Mouse (Mus musculus) lung, postnatal 0 days (tissue): Measurements from ENCODE around the gene Npnt.

Source experiments
- CTCF ChIP-seq: IDR thresholded peaks from 2 replicates; pipeline ENCODE4 v1.5.1; 2016; ENCODE audit warnings: antibody characterized with exemption, mild to moderate bottlenecking
- EP300 ChIP-seq: IDR thresholded peaks from 2 replicates; pipeline ENCODE4 v1.6.1; 2016; ENCODE audit warnings: antibody characterized with exemption, mild to moderate bottlenecking, control low read depth

- TF ChIP-seq CTCF: no peak
- TF ChIP-seq EP300: peak; percentile 88
Measured at GRCm38 (mm10) chr3:132983845-132984485, 33.9 kb upstream of the Npnt start.
